Mouse (Mus musculus) erythroblast, embryonic 14.5 days (primary cell): ENCODE results near the gene A930002H24Rik.

Experiments
- GATA1 ChIP-seq: IDR thresholded peaks from 2 replicates; pipeline ENCODE4 v1.6.1; 2012; ENCODE audit warnings: low read length, inconsistent platforms, mixed read lengths
- TAL1 ChIP-seq: IDR thresholded peaks from 3 replicates; pipeline ENCODE4 v1.6.1; 2012; ENCODE audit warnings: low read length, inconsistent platforms, mixed read lengths

- TF ChIP-seq GATA1 (no peak), TAL1 (no peak)
Measured at GRCm38 (mm10) chr17:63863647-63864149, at the start of gene A930002H24Rik.
